Mouse (Mus musculus): ENCODE results near the gene Cox6b1.

GRCm38 (mm10) chr7:30572969-30573368 is 53.0 kb downstream of the Cox6b1 start:
- TF ChIP-seq POLR2A (IDR thresholded peaks at IDR 0.05; ENCODE audit: insufficient read length, low read depth) (no peak), E2F4 (IDR thresholded peaks at IDR 0.05; ENCODE audit: insufficient read depth) (no peak), MAX (IDR thresholded peaks at IDR 0.05; ENCODE audit: low read depth) (no peak)
